Mouse (Mus musculus): ENCODE data around the gene Rrp7a. TPM values are rescaled to one million over a fixed set of nuclear protein-coding genes. Genes with fewer than 3 reads are reported as not detected.

Gene Rrp7a
- polyA plus RNA-seq, 1 experiment from 2014 or later: 72.7 TPM

- 77% methylated on average over 5 of the region's 5 CpGs for WGBS
Observed at GRCm38 (mm10) chr15:83124625-83125024, 2.0 kb upstream of the Rrp7a start.

GRCm38 (mm10) chr15:83121709-83122565 is 664 bp downstream of the Rrp7a start:
- peak overlapping the region; percentile 82 for H3K9ac ChIP-seq
- no peaks in the 10 kb centered on the region for H3K27me3 ChIP-seq
- peak; percentile 65 for ATAC-seq (ENCODE audit: low FRiP score)
- peak overlapping the region; percentile 91 for H3K27ac ChIP-seq
- H3K4me1 ChIP-seq (replicated peaks): peaks cover 21% of the 10 kb centered on the region
- peak overlapping the region; percentile 65 for H3K4me2 ChIP-seq
- WGBS: 3% methylated on average over 43 of the region's 43 CpGs
- no peaks in the 10 kb centered on the region for H3K9me3 ChIP-seq
- H3K4me3 ChIP-seq: peak overlapping the region; percentile 82
- peaks cover 48% of the 10 kb centered on the region for H3K36me3 ChIP-seq

More at GRCm38 (mm10) chr15:83124625-83125024, 2.0 kb upstream of the Rrp7a start:
- Histone ChIP-seq H3K9ac (no peak overlapping the region), H3K27me3 (no peaks in the 10 kb centered on the region), H3K9me3 (no peaks in the 10 kb centered on the region), H3K4me2 (no peak overlapping the region), H3K27ac (no peak overlapping the region), H3K4me1 (replicated peaks) (peaks cover 13% of the 10 kb centered on the region), H3K36me3 (peaks cover 49% of the 10 kb centered on the region), H3K4me3 (no peak overlapping the region)
- no peak for ATAC-seq (ENCODE audit: low FRiP score)

DNA sequence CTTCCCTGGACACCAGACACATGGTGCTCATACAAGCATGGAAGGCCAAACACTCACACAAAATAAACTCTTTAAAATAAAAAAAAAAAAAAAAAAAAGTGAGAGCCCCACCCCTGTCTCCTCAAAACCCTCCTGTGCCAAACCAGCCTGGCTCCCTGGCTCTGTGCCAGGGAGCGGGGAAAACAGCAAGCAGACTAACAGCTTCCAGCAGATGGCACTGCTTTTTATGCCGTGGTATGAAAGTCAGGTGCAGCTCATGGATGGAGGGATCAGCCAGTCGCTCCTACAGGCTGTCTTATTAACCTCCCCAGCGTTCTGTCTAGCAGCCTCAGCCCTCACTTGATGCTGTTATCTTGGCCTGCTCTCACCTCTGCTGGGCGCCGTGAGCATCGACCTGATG is 4.2 kb downstream of the Rrp7a start:
- H3K9ac ChIP-seq: no peak overlapping the region
- H3K36me3 ChIP-seq: peaks cover 51% of the 10 kb centered on the region
- no peak overlapping the region for H3K4me2 ChIP-seq
- H3K27ac ChIP-seq: no peak overlapping the region
- H3K9me3 ChIP-seq: no peaks in the 10 kb centered on the region
- H3K4me3 ChIP-seq: no peak overlapping the region
- no peaks in the 10 kb centered on the region for H3K27me3 ChIP-seq
- no peak for ATAC-seq (ENCODE audit: low FRiP score)
- peaks cover 34% of the 10 kb centered on the region for H3K4me1 ChIP-seq (replicated peaks)
- WGBS: 64% methylated on average over 7 of the region's 7 CpGs

- H3K27ac ChIP-seq: no peak overlapping the region
- peaks cover 34% of the 10 kb centered on the region for H3K4me1 ChIP-seq (replicated peaks)
- H3K9ac ChIP-seq: no peak overlapping the region
- peaks cover 50% of the 10 kb centered on the region for H3K36me3 ChIP-seq
- H3K4me3 ChIP-seq: no peak overlapping the region
- H3K27me3 ChIP-seq: no peaks in the 10 kb centered on the region
- H3K9me3 ChIP-seq: no peaks in the 10 kb centered on the region
- ATAC-seq (ENCODE audit: low FRiP score): no peak
- H3K4me2 ChIP-seq: no peak overlapping the region
- 37% methylated on average over 6 of the region's 6 CpGs for WGBS
Observed at GRCm38 (mm10) chr15:83115071-83115470, 7.5 kb downstream of the Rrp7a start.

- Histone ChIP-seq H3K27ac (no peak overlapping the region), H3K9me3 (no peaks in the 10 kb centered on the region), H3K36me3 (peaks cover 40% of the 10 kb centered on the region), H3K4me1 (replicated peaks) (peaks cover 34% of the 10 kb centered on the region), H3K4me2 (no peak overlapping the region), H3K4me3 (no peak overlapping the region), H3K27me3 (no peaks in the 10 kb centered on the region), H3K9ac (peak overlapping the region; percentile 6; the same call in 1 of the 2 replicates)
- WGBS: 61% methylated on average over 9 of the region's 9 CpGs
- no peak for ATAC-seq (ENCODE audit: low FRiP score)
Observed at GRCm38 (mm10) chr15:83114106-83114505, 8.5 kb downstream of the Rrp7a start.

- WGBS: 13% methylated on average over 9 of the region's 11 CpGs
- peaks cover 27% of the 10 kb centered on the region for H3K4me1 ChIP-seq (replicated peaks)
- no peaks in the 10 kb centered on the region for H3K27me3 ChIP-seq
- H3K4me2 ChIP-seq: no peak overlapping the region
- H3K27ac ChIP-seq: no peak overlapping the region
- no peaks in the 10 kb centered on the region for H3K9me3 ChIP-seq
- peak; percentile 65 for ATAC-seq (ENCODE audit: low FRiP score)
- no peak overlapping the region for H3K9ac ChIP-seq
- no peak overlapping the region for H3K4me3 ChIP-seq
- peaks cover 31% of the 10 kb centered on the region for H3K36me3 ChIP-seq
Observed at GRCm38 (mm10) chr15:83112898-83113297, 9.7 kb downstream of the Rrp7a start.

DNA sequence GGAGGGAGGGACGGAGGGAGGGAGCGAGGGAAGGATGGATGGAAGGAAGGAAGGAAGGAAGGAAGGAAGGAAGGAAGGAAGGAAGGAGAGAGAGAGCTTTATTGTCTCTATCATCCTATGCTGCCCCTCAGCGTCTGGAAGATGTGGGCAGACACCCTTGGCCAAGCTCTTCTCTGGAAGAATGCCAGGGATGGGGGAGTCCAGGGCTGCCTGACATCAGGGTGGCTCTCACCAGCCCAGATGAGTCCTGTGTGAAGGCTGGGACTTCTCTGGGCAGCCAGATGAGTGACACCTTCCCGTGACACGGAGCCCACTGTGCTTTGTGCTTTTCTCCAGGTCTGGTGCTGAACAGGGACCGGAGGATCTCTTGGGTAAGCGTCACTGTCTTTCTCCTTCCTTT is 10.7 kb downstream of the Rrp7a start:
- Histone ChIP-seq H3K4me1 (replicated peaks) (peaks cover 37% of the 10 kb centered on the region), H3K9ac (no peak overlapping the region), H3K9me3 (no peaks in the 10 kb centered on the region), H3K27me3 (no peaks in the 10 kb centered on the region), H3K36me3 (peaks cover 20% of the 10 kb centered on the region), H3K4me3 (no peak overlapping the region), H3K4me2 (no peak overlapping the region), H3K27ac (no peak overlapping the region)
- ATAC-seq (ENCODE audit: low FRiP score): no peak
- WGBS: 83% methylated on average over 7 of the region's 7 CpGs

DNA sequence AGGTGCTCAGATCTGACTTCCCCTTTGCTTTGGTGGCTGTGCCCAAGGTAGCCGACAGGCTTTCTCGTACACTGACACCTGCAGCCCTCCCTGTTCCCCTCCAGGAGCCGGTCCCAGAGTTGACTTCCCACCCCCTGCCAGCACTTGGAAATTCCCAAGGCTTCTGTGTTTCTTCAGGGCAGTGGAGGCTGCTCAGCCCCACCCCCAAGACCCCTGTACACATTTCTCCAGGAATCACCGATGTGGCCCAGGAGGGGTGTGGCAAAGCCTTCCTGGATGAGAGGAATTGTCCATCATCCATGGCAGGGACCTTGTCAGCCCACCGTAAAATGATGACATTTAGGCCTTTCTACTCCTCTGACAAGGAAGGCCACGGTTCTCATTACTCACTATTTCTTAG is 11.3 kb downstream of the Rrp7a start:
- Histone ChIP-seq H3K4me1 (replicated peaks) (peaks cover 38% of the 10 kb centered on the region), H3K27me3 (no peaks in the 10 kb centered on the region), H3K36me3 (peaks cover 15% of the 10 kb centered on the region), H3K9ac (no peak overlapping the region), H3K4me3 (no peak overlapping the region), H3K9me3 (no peaks in the 10 kb centered on the region), H3K4me2 (no peak overlapping the region), H3K27ac (no peak overlapping the region)
- no peak for ATAC-seq (ENCODE audit: low FRiP score)
- WGBS: 51% methylated on average over 6 of the region's 6 CpGs

GRCm38 (mm10) chr15:83107814-83108213 is 14.8 kb downstream of the Rrp7a start:
- Histone ChIP-seq H3K27me3 (no peaks in the 10 kb centered on the region), H3K4me3 (no peak overlapping the region), H3K9me3 (no peaks in the 10 kb centered on the region), H3K4me2 (no peak overlapping the region), H3K36me3 (no peaks in the 10 kb centered on the region), H3K9ac (no peak overlapping the region), H3K4me1 (replicated peaks) (peaks cover 20% of the 10 kb centered on the region), H3K27ac (no peak overlapping the region)
- WGBS: 27% methylated on average over 6 of the region's 6 CpGs
- ATAC-seq (ENCODE audit: low FRiP score): no peak

GRCm38 (mm10) chr15:83106426-83106825 is 16.2 kb downstream of the Rrp7a start:
- Histone ChIP-seq H3K9me3 (no peaks in the 10 kb centered on the region), H3K27me3 (peaks cover 10% of the 10 kb centered on the region; the same call in 1 of the 2 replicates), H3K9ac (no peak overlapping the region), H3K36me3 (no peaks in the 10 kb centered on the region), H3K4me2 (no peak overlapping the region), H3K4me3 (no peak overlapping the region), H3K27ac (no peak overlapping the region), H3K4me1 (replicated peaks) (peaks cover 18% of the 10 kb centered on the region)
- 91% methylated on average over 6 of the region's 6 CpGs for WGBS
- ATAC-seq (ENCODE audit: low FRiP score): no peak

- WGBS: 62% methylated on average over 1 of the region's 1 CpGs
- Histone ChIP-seq H3K9ac (no peak overlapping the region), H3K27me3 (peaks cover 22% of the 10 kb centered on the region), H3K27ac (no peak overlapping the region), H3K9me3 (no peaks in the 10 kb centered on the region), H3K4me1 (replicated peaks) (peaks cover 30% of the 10 kb centered on the region), H3K4me3 (no peak overlapping the region), H3K4me2 (no peak overlapping the region), H3K36me3 (no peaks in the 10 kb centered on the region)
- no peak for ATAC-seq (ENCODE audit: low FRiP score)
Observed at GRCm38 (mm10) chr15:83103111-83103510, 19.5 kb downstream of the Rrp7a start.

DNA sequence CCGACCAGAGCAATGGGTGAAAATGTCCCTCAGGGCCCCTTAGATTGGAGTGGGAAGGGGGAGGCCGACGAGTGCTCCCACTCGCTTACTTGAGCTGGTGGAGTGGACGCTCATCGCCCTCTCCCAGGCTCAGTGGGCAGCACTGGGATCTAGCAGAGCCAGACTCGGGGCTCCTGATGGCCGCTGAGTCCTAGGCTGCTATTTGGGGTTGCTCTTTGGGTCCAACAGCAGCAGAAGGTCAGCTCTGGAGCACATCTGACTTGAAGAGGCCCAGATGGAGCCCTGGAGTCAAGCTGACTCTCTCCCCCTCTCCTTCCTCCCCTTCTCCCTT is 22.3 kb downstream of the Rrp7a start:
- Histone ChIP-seq H3K4me1 (replicated peaks) (peaks cover 19% of the 10 kb centered on the region), H3K27me3 (peaks cover 31% of the 10 kb centered on the region), H3K4me3 (peak overlapping the region; percentile 34), H3K9me3 (no peaks in the 10 kb centered on the region), H3K36me3 (no peaks in the 10 kb centered on the region), H3K27ac (no peak overlapping the region), H3K9ac (peak overlapping the region; percentile 66), H3K4me2 (peak overlapping the region; percentile 59)
- 3% methylated on average over 8 of the region's 8 CpGs for WGBS
- no peak for ATAC-seq (ENCODE audit: low FRiP score)

All from hindbrain, embryonic 13.5 days (tissue).